Mouse (Mus musculus): ENCODE measurements at regions not wholly inside any gene's neighbourhood (a gene's known extent, or its start where the extent isn't known, plus 50 kb on each side); places are given as distances from the start of the nearest gene placed in this dataset.

GRCm38 (mm10) chr5:101122914-101123313, 277.4 kb downstream of the Gpat3 start:
- DNase-seq (ENCODE audit: low spot score): no peak

GRCm38 (mm10) chr5:101120509-101121201, 275.1 kb downstream of the Gpat3 start:
- DNase-seq (ENCODE audit: low spot score): no peak

- DNase-seq (ENCODE audit: low spot score): no peak
These were observed 266.7 kb downstream of the Gpat3 start for GRCm38 (mm10) chr5:101112151-101112769.

- DNase-seq (ENCODE audit: low spot score): no peak
These were observed 266.1 kb downstream of the Gpat3 start for GRCm38 (mm10) chr5:101111619-101112018.

GRCm38 (mm10) chr5:101100975-101101699, 255.6 kb downstream of the Gpat3 start:
- DNase-seq (ENCODE audit: low spot score): no peak

- no peak for DNase-seq (ENCODE audit: low spot score)
These were observed 245.6 kb downstream of the Gpat3 start for GRCm38 (mm10) chr5:101091027-101091598.

- no peak for DNase-seq (ENCODE audit: low spot score)
These were observed 245.0 kb downstream of the Gpat3 start for GRCm38 (mm10) chr5:101090415-101091026.

GRCm38 (mm10) chr5:101085199-101085598, 239.7 kb downstream of the Gpat3 start:
- no peak for DNase-seq (ENCODE audit: low spot score)

GRCm38 (mm10) chr5:101082611-101083010, 237.1 kb downstream of the Gpat3 start:
- no peak for DNase-seq (ENCODE audit: low spot score)

GRCm38 (mm10) chr5:101064308-101064707, 218.8 kb downstream of the Gpat3 start:
- DNase-seq (ENCODE audit: low spot score): no peak

GRCm38 (mm10) chr5:101063254-101063653, 217.7 kb downstream of the Gpat3 start:
- DNase-seq (ENCODE audit: low spot score): no peak

- DNase-seq (ENCODE audit: low spot score): no peak
These were observed 206.1 kb downstream of the Gpat3 start for GRCm38 (mm10) chr5:101051591-101051990.

GRCm38 (mm10) chr5:101040488-101040887, 195.0 kb downstream of the Gpat3 start:
- no peak for DNase-seq (ENCODE audit: low spot score)

GRCm38 (mm10) chr5:101032968-101033367, 187.5 kb downstream of the Gpat3 start:
- DNase-seq (ENCODE audit: low spot score): no peak

- DNase-seq (ENCODE audit: low spot score): no peak
These were observed 186.8 kb downstream of the Gpat3 start for GRCm38 (mm10) chr5:101032147-101032900.

- no peak for DNase-seq (ENCODE audit: low spot score)
These were observed 179.3 kb downstream of the Gpat3 start for GRCm38 (mm10) chr5:101024796-101025195.

GRCm38 (mm10) chr5:101023784-101024183, 178.3 kb downstream of the Gpat3 start:
- DNase-seq (ENCODE audit: low spot score): no peak

- DNase-seq (ENCODE audit: low spot score): peak; percentile 36
These were observed 175.3 kb downstream of the Gpat3 start for GRCm38 (mm10) chr5:101020784-101021183.

- no peak for DNase-seq (ENCODE audit: low spot score)
These were observed 168.3 kb downstream of the Gpat3 start for GRCm38 (mm10) chr5:101013844-101014243.

- DNase-seq (ENCODE audit: low spot score): no peak
These were observed 159.7 kb downstream of the Gpat3 start for GRCm38 (mm10) chr5:101005216-101005615.

GRCm38 (mm10) chr5:101000436-101000835, 154.9 kb downstream of the Gpat3 start:
- no peak for DNase-seq (ENCODE audit: low spot score)

- DNase-seq (ENCODE audit: low spot score): no peak
These were observed 146.9 kb downstream of the Gpat3 start for GRCm38 (mm10) chr5:100992365-100992764.
